Mouse (Mus musculus) mature B cell (primary cell): Measurements from ENCODE around the gene Tnrc18.

Experiments used
- in situ Hi-C: fragments of 300-500 bp; cut with MboI; formaldehyde crosslinking; loops from 2 replicates; pipeline ENCODE4 v1.14.3; 2019

Gene Tnrc18

DNA sequence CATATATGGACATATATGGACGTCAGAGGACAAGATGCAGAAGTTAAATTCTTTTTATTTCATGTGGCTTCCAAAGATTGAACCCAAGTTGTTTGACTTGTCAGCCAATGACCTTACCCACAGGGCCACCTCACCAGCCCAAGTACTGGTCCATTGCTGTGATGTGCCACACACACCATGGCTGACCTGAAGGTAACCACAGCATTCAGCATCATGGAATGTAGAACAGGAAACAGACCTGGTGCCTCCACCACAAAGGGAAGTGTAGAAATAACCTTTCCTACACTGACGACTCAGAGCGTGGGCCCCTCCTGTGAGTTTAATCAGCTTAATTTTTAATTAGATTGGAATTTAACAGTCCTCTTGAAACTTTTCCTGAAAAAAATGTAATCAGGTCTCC lies 127.1 kb downstream of the Tnrc18 start:
- in situ Hi-C loops: no loop called here

DNA sequence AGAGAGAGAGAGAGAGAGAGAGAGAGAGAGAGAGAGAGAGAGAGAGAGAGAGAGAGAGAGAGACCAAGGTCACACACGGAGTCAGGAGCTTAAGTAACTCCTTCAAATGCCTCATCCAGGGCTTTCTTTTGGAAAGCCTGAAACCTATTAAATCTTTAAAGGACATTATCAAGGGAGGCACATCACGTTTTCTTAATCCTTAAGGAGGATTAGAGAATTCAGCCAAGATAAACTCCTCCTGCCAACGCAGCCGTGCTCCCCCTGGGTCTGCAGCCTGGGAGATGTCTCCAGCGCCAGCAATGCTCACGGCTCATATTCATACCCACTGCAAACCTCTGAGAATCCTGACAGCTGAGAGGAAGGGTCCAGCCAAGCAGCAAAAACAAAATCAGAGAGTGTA lies 128.6 kb downstream of the Tnrc18 start:
- in situ Hi-C loops: no loop called here

DNA sequence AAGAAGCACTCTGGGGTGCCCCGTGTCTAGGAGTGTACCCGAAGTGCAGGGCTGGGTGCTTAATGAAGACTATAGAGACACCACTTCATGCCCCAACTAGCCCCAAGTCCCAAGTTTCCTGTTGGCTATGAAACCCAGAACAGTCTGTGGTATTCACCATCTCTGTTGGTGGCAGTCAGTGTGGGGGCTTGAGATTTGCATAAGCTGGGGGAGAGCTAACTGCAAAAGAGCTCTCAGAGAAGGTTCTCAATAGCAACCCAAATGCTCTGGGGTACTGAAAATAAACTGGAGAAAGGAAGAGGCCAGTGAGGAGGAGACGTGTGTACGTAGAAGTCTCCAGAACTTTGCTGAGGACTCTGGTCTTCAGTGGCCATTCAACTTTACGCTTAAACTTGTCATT lies 134.9 kb downstream of the Tnrc18 start:
- in situ Hi-C loops: no loop called here

DNA sequence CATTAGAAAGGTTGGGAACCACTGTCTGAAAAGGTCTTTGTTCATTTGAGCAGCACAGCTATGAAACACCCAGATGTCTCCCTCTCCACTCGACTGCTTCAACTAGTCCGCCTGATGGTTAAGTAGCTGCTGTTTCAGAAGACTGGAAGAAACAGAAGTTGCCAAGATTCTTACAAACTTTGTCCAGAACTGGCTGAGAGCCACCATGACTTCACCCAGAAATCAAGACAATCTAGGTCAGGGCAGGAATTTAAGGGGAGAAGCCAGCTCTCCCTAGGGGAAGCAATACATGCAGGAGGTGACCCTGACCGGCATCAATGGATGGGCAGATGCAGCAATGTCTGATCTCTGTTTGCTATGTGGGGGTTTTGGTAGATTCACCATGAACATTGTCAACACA lies 135.6 kb downstream of the Tnrc18 start:
- in situ Hi-C loops: no loop called here

DNA sequence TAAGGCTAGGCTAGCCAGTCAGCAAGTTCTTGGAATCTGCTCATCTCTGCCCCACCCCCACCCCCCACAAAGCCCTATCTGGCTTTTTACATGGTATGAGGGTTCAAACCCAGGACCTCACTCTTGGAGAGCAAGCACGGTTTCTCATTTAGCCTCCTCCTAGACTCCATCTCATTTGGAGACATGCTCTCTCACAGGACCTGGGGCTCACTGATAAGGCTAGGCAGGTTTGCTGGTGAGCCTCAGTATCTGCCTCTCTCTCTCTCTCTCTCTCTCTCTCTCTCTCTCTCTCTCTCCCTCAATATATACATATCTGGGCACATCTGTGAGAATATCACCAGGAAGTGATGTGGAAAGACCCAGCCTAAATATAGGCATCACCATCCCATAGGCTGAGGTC lies 138.4 kb downstream of the Tnrc18 start:
- in situ Hi-C loops: no loop called here

DNA sequence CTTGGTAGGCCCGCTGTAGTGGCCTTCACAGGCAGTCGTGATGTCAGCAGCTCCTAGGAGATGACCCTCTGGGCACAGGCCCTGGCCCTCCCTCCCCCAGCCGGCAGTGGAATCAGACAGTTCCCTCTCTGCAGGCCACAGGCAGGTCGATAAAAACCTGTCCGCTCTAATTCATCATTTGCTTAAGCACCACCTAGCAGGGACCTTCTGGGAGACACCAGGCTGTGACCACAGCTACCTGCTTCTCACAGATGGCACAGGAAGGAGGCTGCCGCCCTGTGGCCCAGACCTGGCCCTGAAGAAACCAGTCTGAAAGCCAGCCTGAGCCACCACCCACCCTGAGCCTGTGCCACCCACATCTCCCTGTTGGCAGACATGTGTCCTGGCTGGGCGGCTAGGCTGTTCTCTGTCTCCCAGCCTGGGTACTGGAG lies 139.3 kb downstream of the Tnrc18 start:
- in situ Hi-C loops: no loop called here
